Comparison of ENCODE assay signal across 28 mouse cellular contexts in genomic region chr3:76367000-76367399, GRCm38 (mm10).
"Had no signal": no experiment of that assay in that cellular context is flagged by ENCODE, and none has a peak within 500 bp of the region (broad histone marks: within the 10 kb centered on the region; RNA-seq: fewer than 3 reads in every experiment).

No protein-coding gene starts in this region.

- H3K4me1 ChIP-seq: heart, embryonic 10.5 days; heart, embryonic 12.5 days; hindbrain, embryonic 10.5 days; hindbrain, embryonic 12.5 days; intestine, embryonic 15.5 days; limb, embryonic 10.5 days; limb, embryonic 12.5 days; liver, embryonic 13.5 days; liver, embryonic 15.5 days had no signal

- H3K9ac ChIP-seq: heart, embryonic 12.5 days; hindbrain, embryonic 12.5 days; hindbrain, embryonic 14.5 days; intestine, embryonic 15.5 days; limb, embryonic 12.5 days; liver, embryonic 13.5 days; liver, embryonic 15.5 days; liver, postnatal 0 days had no signal

- H3K4me3 ChIP-seq: heart, embryonic 10.5 days; heart, embryonic 12.5 days; hindbrain, embryonic 10.5 days; hindbrain, embryonic 12.5 days; intestine, embryonic 15.5 days; layer of hippocampus, adult 2 months; limb, embryonic 10.5 days; limb, embryonic 12.5 days; liver, embryonic 13.5 days; liver, embryonic 15.5 days had no signal

- H3K36me3 ChIP-seq: heart, embryonic 10.5 days; heart, embryonic 12.5 days; hindbrain, embryonic 10.5 days; hindbrain, embryonic 12.5 days; intestine, embryonic 15.5 days; limb, embryonic 10.5 days; limb, embryonic 12.5 days; liver, embryonic 13.5 days; liver, embryonic 15.5 days had no signal

- H3K27ac ChIP-seq: heart, embryonic 10.5 days; hindbrain, embryonic 10.5 days; hindbrain, embryonic 12.5 days; hindbrain, embryonic 14.5 days; intestine, embryonic 15.5 days; layer of hippocampus, adult 2 months; limb, embryonic 10.5 days; limb, embryonic 12.5 days; liver, embryonic 13.5 days; liver, embryonic 15.5 days had no signal

- H3K27me3 ChIP-seq: heart, embryonic 12.5 days; hindbrain, embryonic 12.5 days; intestine, embryonic 15.5 days; limb, embryonic 12.5 days; liver, embryonic 13.5 days; liver, embryonic 15.5 days had no signal

- H3K4me2 ChIP-seq: heart, embryonic 12.5 days; hindbrain, embryonic 12.5 days; hindbrain, embryonic 14.5 days; intestine, embryonic 15.5 days; limb, embryonic 12.5 days; liver, embryonic 11.5 days; liver, embryonic 13.5 days; liver, embryonic 15.5 days had no signal

- H3K9me3 ChIP-seq: heart, embryonic 10.5 days; heart, embryonic 12.5 days; hindbrain, embryonic 10.5 days; hindbrain, embryonic 12.5 days; intestine, embryonic 15.5 days; limb, embryonic 10.5 days; limb, embryonic 12.5 days; liver, embryonic 13.5 days; liver, embryonic 15.5 days had no signal

- ATAC-seq: hindbrain, embryonic 16.5 days; inflammation-experienced regulatory T-cells, adult 6 months; intestine, embryonic 15.5 days; intestine, postnatal 0 days; liver, postnatal 0 days had no signal

- DNase-seq: gastrocnemius, postnatal 10 days; gastrocnemius, postnatal 25 days; heart, adult 18-20 months; heart, postnatal 10 days; heart, postnatal 4 days; kidney, adult 18-20 months; kidney, adult 8-10 months; kidney, postnatal 10 days; kidney, postnatal 25 days; kidney, postnatal 4 days; layer of hippocampus, postnatal 36 days; liver; liver, embryonic 13.5 days; liver, postnatal 0 days had no signal
